Mouse (Mus musculus) CD4-positive, CD25-positive, alpha-beta regulatory T cell (primary cell): ENCODE measurements around the gene Ceacam5. TPM values are rescaled to one million over a fixed set of nuclear protein-coding genes. Genes with fewer than 3 reads are reported as not detected.

Experiments used
- polyA plus RNA-seq: library from polyadenylated mRNA; unstranded; fragments of 100-300 nt; shearing (Covaris generic); gene quantifications from one replicate; pipeline ENCODE4 v1.2.1, GENCODE M21; 2017

Gene Ceacam5
- polyA plus RNA-seq: not detected

GRCm38 (mm10) chr7:17712938-17713337 is at the start of gene Ceacam5:
TSS of gene Ceacam5 (plus strand) at chr7:17713238.

Other genes with a start within 250 kb of the Ceacam5 start
- gene Ceacam14, start 99.4 kb downstream of the Ceacam5 start, polyA plus RNA-seq: not detected
- gene Gm5155, start 158.5 kb downstream of the Ceacam5 start, polyA plus RNA-seq: not detected